Mouse (Mus musculus) c-Kit-positive CD71-positive TER-119-positive erythroid progenitor cells, embryonic 14.5 days (primary cell): ENCODE results near the gene Olfr592.
"Not testable (repeated sequence)": the region's sequence is repeated elsewhere in the genome, so short reads cannot be mapped to it uniquely, and the experiment has no call there.

Experiments
- DNase-seq: peaks from one replicate; pipeline ENCODE4 v3.0.0-alpha.2; 2013; ENCODE audit warnings: low spot score

The Olfr592 gene

GRCm38 (mm10) chr7:103184503-103184902 is at the start of gene Olfr592:
Gene Olfr592 (plus strand): TSS chr7:103184803.
- not testable (repeated sequence) for DNase-seq

- DNase-seq = no peak
Measured at GRCm38 (mm10) chr7:103140579-103140978, 44.0 kb upstream of the Olfr592 start, which contains the start of gene Olfr588-ps1. Gene Olfr588-ps1 (plus strand): TSS chr7:103140879.

- DNase-seq = no peak
Measured at GRCm38 (mm10) chr7:103156256-103156655, 28.3 kb upstream of the Olfr592 start, which contains the start of gene Olfr589. Gene Olfr589 (minus strand): TSS chr7:103156356.

- no peak for DNase-seq
Measured at GRCm38 (mm10) chr7:103169697-103170096, 14.9 kb upstream of the Olfr592 start.

- DNase-seq = no peak
Measured at GRCm38 (mm10) chr7:103178240-103178639, 6.4 kb upstream of the Olfr592 start, which contains the start of gene Olfr591. Gene Olfr591 (minus strand): TSS chr7:103178340.

- no peak for DNase-seq
Measured at GRCm38 (mm10) chr7:103211562-103211961, 27.0 kb downstream of the Olfr592 start, which contains the start of gene Olfr593. Gene Olfr593 (plus strand): TSS chr7:103211862.

GRCm38 (mm10) chr7:103212050-103212449 is 27.4 kb downstream of the Olfr592 start:
- not testable (repeated sequence) for DNase-seq

- DNase-seq = no peak
Measured at GRCm38 (mm10) chr7:103216696-103217095, 32.1 kb downstream of the Olfr592 start, which contains the start of gene Olfr594. Gene Olfr594 (plus strand): TSS chr7:103216996.
